Mouse (Mus musculus) megakaryocyte, embryonic 14.5 days (primary cell): Measurements from ENCODE around the gene Vangl2.

Experiments
- FLI1 ChIP-seq: IDR thresholded peaks from 2 replicates; pipeline ENCODE4 v1.6.1; 2012; ENCODE audit warnings: low read length, inconsistent platforms, mixed read lengths
- GATA1 ChIP-seq: IDR thresholded peaks from 3 replicates; pipeline ENCODE4 v1.6.1; 2012; ENCODE audit warnings: mixed read lengths, low read length, inconsistent platforms, borderline replicate concordance

GRCm38 (mm10) chr1:172053541-172054440, 25.5 kb upstream of the Vangl2 start:
- TF ChIP-seq GATA1 (no peak), FLI1 (no peak)
